Mouse (Mus musculus) duodenum, adult 2 months (tissue): Measurements from ENCODE around the gene Kif18a. TPM values are rescaled to one million over a fixed set of nuclear protein-coding genes. Genes with fewer than 3 reads are reported as not detected.

ENCODE experiments used
- polyA plus RNA-seq: library from polyadenylated mRNA; depleted of rRNA; stranded (reverse); fragments of >200 nt; gene quantifications from 2 replicates; pipeline ENCODE4 v1.2.3, GENCODE M21; 2012; ENCODE audit warnings: low replicate concordance; rRNA removed

Kif18a gene
- polyA plus RNA-seq, result 0.01 and 0.06 TPM in 2 replicates

GRCm38 (mm10) chr2:109280600-109281340 is at the start of gene Kif18a, which contains the start of gene Mettl15:
TSS of gene Kif18a (plus strand) at chr2:109280738.
TSS of gene Mettl15 (minus strand) at chr2:109280748.

Other genes with a start within 250 kb of the Kif18a start
- 0.71 and 0.77 TPM in 2 replicates for gene Mettl15, start within 50 bp of the Kif18a start, polyA plus RNA-seq